In genomic region chr6:96587427-96587826, GRCm38 (mm10) we compare ENCODE assay signal across 22 mouse cellular contexts.
A peak's percentile ranks its signal among the peaks of the same experiment; 100 is the strongest.
DNase-seq lines count a peak whose midpoint lies in the region; ATAC-seq lines count a peak whose summit lies in the region.
"Had no signal": no experiment of that assay in that cellular context is flagged by ENCODE, and none has a peak within 500 bp of the region (broad histone marks: within the 10 kb centered on the region; RNA-seq: fewer than 3 reads in every experiment).

No protein-coding gene starts in this region.

- no peaks in the 10 kb centered on the region for H3K36me3 ChIP-seq in intestine, embryonic 15.5 days
- H3K36me3 ChIP-seq: hindbrain, embryonic 12.5 days; hindbrain, embryonic 15.5 days had no signal

- peak; percentile 3 for DNase-seq in urinary bladder, postnatal 14 days (ENCODE audit: low spot score)
- DNase-seq in urinary bladder, postnatal 25 days (ENCODE audit: low spot score): no peak
- peak; percentile 69 for DNase-seq in large intestine, adult 2 months (ENCODE audit: low read depth, low spot score)
- DNase-seq in adrenal gland, postnatal 14 days: no peak
- DNase-seq in natural killer cell, adult 2 months (ENCODE audit: low spot score in 2 of 2): no peak
- DNase-seq in thymus, adult 18-20 months: no peak
- DNase-seq: adrenal gland, adult 2 months; adrenal gland, postnatal 36 days; B cell, adult 2 months; cerebellum, adult 18-20 months; cerebellum, adult 9-10 months; cerebellum, postnatal 14 days; gastrocnemius, adult 2 months; gastrocnemius, postnatal 14 days; heart, adult 11 months had no signal

- 55% methylated on average over 4 of the region's 4 CpGs for WGBS in intestine, embryonic 15.5 days
- 30% methylated on average over 4 of the region's 4 CpGs for WGBS in large intestine, adult 2 months

- no peaks in the 10 kb centered on the region for H3K4me1 ChIP-seq in intestine, embryonic 15.5 days (replicated peaks)
- H3K4me1 ChIP-seq: hindbrain, embryonic 12.5 days; hindbrain, embryonic 15.5 days had no signal

- H3K4me3 ChIP-seq in intestine, embryonic 15.5 days (replicated peaks): no peak overlapping the region
- H3K4me3 ChIP-seq: gastrocnemius, adult 2 months; hindbrain, embryonic 12.5 days; hindbrain, embryonic 15.5 days had no signal

- no peaks in the 10 kb centered on the region for H3K27me3 ChIP-seq in intestine, embryonic 15.5 days (replicated peaks)
- H3K27me3 ChIP-seq: hindbrain, embryonic 12.5 days; hindbrain, embryonic 15.5 days had no signal

- no peak overlapping the region for H3K4me2 ChIP-seq in intestine, embryonic 15.5 days (replicated peaks)
- H3K4me2 ChIP-seq: heart, embryonic 11.5 days; hindbrain, embryonic 12.5 days; hindbrain, embryonic 15.5 days had no signal

- H3K9ac ChIP-seq in intestine, embryonic 15.5 days: no peak overlapping the region
- H3K9ac ChIP-seq: forebrain, postnatal 0 days; hindbrain, embryonic 12.5 days; hindbrain, embryonic 15.5 days had no signal

- no peaks in the 10 kb centered on the region for H3K9me3 ChIP-seq in intestine, embryonic 15.5 days
- H3K9me3 ChIP-seq: hindbrain, embryonic 12.5 days; hindbrain, embryonic 15.5 days had no signal

- peak; percentile 99 for ATAC-seq in intestine, embryonic 15.5 days
- ATAC-seq: CD4-positive, CD25-positive, alpha-beta regulatory T cell, adult 4 months; forebrain, embryonic 14.5 days; forebrain, postnatal 0 days had no signal

- H3K27ac ChIP-seq in intestine, embryonic 15.5 days: no peak overlapping the region
- H3K27ac ChIP-seq: gastrocnemius, adult 2 months; hindbrain, embryonic 12.5 days; hindbrain, embryonic 15.5 days had no signal

Comparison
In these comparisons a context has a peak if more than half of its experiments do, and no peak if none do; other contexts are left out.
1. DNase-seq: peak in urinary bladder, postnatal 14 days (single experiment) and large intestine, adult 2 months (single experiment); none in urinary bladder, postnatal 25 days (single experiment), adrenal gland, postnatal 14 days (single experiment), natural killer cell, adult 2 months (0 of 2) and thymus, adult 18-20 months (0 of 2).